Mouse (Mus musculus) lung, embryonic 15.5 days (tissue): ENCODE results near the gene Mark3. TPM values are rescaled to one million over a fixed set of nuclear protein-coding genes. Genes with fewer than 3 reads are reported as not detected.
A peak's percentile ranks its signal among the peaks of the same experiment; 100 is the strongest.

ENCODE experiments used
- ATAC-seq: fragments of 200-750 bp; cut with Nextera tagmentation; 2 replicates; pipeline ENCODE4 v1.8.0; 2017; ENCODE audit warnings: moderate number of reproducible peaks, borderline replicate concordance; ENCODE audit not compliant: low FRiP score, low TSS enrichment; ENCODE audit errors: extremely low read depth
- H3K27ac ChIP-seq: fragments of 300-500 bp; sonication (generic); 2 replicates; pipeline ENCODE4 v1.5.1; 2015; ENCODE audit warnings: moderate library complexity, mild to moderate bottlenecking, inconsistent platforms
- H3K27me3 ChIP-seq: fragments of 300-500 bp; sonication (generic); 2 replicates; pipeline ENCODE4 v1.6.1; 2015; ENCODE audit warnings: inconsistent platforms
- H3K36me3 ChIP-seq: fragments of 300-500 bp; sonication (generic); 2 replicates; pipeline ENCODE4 v1.6.1; 2015; ENCODE audit warnings: inconsistent platforms
- H3K4me1 ChIP-seq: fragments of 300-500 bp; sonication (generic); 2 replicates; pipeline ENCODE4 v1.6.1; 2015; ENCODE audit warnings: inconsistent platforms
- H3K4me2 ChIP-seq: fragments of 300-500 bp; sonication (generic); 2 replicates; pipeline ENCODE4 v1.6.1; 2015; ENCODE audit warnings: inconsistent platforms, mild to moderate bottlenecking, moderate library complexity
- H3K4me3 ChIP-seq: fragments of 300-500 bp; sonication (generic); 2 replicates; pipeline ENCODE4 v1.5.1; 2015; ENCODE audit warnings: mild to moderate bottlenecking, inconsistent platforms
- H3K9ac ChIP-seq: fragments of 300-500 bp; sonication (generic); 2 replicates; pipeline ENCODE4 v1.6.1; 2015; ENCODE audit warnings: inconsistent platforms
- H3K9me3 ChIP-seq: fragments of 300-500 bp; sonication (generic); 2 replicates; pipeline ENCODE4 v1.6.1; 2016; ENCODE audit warnings: inconsistent platforms
- WGBS: fragments of 180-500 bp; shearing (Covaris S2); methylation state at CpG from one replicate; pipeline ENCODE4 v1.1.7; 2015; 5-methylcytosine and 5-hydroxymethylcytosine counted together
- polyA plus RNA-seq: library from polyadenylated mRNA; unstranded; fragments of >200 nt; fragmentation: Nextera tagmentation; extraction: Ambion mirVana; gene quantifications from 2 replicates; pipeline ENCODE4 v1.2.1, GENCODE M21; 2015

Mark3 gene
- polyA plus RNA-seq, 1 experiment from 2014 or later = 34.8 TPM

DNA sequence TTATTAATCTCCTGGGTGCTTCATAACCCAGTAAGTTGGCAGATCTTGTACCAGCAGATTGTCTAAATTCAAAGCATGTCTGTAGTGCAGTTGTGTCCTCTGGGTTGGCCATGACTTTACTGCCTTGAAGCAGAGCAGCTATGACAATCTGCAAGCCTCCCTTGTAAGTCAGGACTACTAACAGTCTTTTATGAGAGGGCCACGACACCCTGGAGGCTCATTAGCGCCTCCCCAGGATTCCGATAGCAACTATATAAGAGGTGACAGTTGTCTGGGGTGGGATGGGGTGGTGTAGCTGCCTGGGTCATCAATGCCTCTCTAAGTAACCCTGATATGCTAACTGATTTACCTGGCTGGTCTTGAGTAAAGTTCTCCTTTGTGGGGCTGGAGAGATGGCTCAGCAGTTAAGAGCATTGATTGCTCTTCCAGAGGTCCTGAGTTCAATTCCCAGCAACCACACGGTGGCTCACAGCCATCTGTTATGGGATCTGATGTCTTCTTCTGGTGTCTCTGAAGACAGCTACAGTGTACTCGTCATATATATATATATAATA is 11.2 kb upstream of the Mark3 start:
- no peak overlapping the region for H3K9ac ChIP-seq
- no peaks in the 10 kb centered on the region for H3K36me3 ChIP-seq
- no peaks in the 10 kb centered on the region for H3K9me3 ChIP-seq
- 35% methylated on average over 5 of the region's 5 CpGs for WGBS
- H3K27ac ChIP-seq = 0 out of 2 replicates have a peak overlapping the region, but pooled peaks have one; percentile 5
- H3K27me3 ChIP-seq = no peaks in the 10 kb centered on the region
- ATAC-seq = no peak
- no peak overlapping the region for H3K4me3 ChIP-seq
- no peak overlapping the region for H3K4me2 ChIP-seq
- peaks cover 8% of the 10 kb centered on the region; the same call in 1 of the 2 replicates for H3K4me1 ChIP-seq

DNA sequence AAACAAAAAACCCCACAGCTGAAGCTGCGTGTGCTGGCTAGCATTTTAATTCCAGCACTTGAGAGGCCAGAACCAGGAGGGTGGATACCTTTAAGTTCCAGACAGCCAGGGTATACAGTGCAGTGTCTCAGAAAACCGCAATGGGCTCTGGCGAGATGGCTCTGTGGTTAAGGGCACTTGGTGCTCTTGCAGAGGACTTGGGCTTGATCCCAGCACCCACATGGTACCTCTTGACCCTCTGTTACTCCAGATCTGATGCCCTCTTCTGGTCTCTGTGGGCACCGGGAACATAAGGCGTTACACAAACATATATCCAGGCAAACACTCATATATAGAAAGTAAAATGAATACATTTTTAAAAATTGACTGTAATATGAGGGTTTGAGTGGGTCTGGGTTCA is 9.0 kb upstream of the Mark3 start:
- H3K4me2 ChIP-seq = no peak overlapping the region
- H3K36me3 ChIP-seq = no peaks in the 10 kb centered on the region
- H3K27me3 ChIP-seq = no peaks in the 10 kb centered on the region
- H3K27ac ChIP-seq = no peak overlapping the region
- no peak overlapping the region for H3K4me3 ChIP-seq
- H3K9ac ChIP-seq = no peak overlapping the region
- H3K4me1 ChIP-seq = peaks cover 8% of the 10 kb centered on the region; the same call in 1 of the 2 replicates
- H3K9me3 ChIP-seq = no peaks in the 10 kb centered on the region
- no peak for ATAC-seq
- 70% methylated on average over 5 of the region's 5 CpGs for WGBS

GRCm38 (mm10) chr12:111568836-111569235 is 5.5 kb upstream of the Mark3 start:
- Histone ChIP-seq H3K9ac (no peak overlapping the region), H3K4me1 (peaks cover 14% of the 10 kb centered on the region), H3K27me3 (no peaks in the 10 kb centered on the region), H3K9me3 (no peaks in the 10 kb centered on the region), H3K36me3 (no peaks in the 10 kb centered on the region), H3K4me3 (no peak overlapping the region), H3K27ac (no peak overlapping the region), H3K4me2 (no peak overlapping the region)
- no peak for ATAC-seq
- WGBS = 60% methylated on average over 11 of the region's 11 CpGs

DNA sequence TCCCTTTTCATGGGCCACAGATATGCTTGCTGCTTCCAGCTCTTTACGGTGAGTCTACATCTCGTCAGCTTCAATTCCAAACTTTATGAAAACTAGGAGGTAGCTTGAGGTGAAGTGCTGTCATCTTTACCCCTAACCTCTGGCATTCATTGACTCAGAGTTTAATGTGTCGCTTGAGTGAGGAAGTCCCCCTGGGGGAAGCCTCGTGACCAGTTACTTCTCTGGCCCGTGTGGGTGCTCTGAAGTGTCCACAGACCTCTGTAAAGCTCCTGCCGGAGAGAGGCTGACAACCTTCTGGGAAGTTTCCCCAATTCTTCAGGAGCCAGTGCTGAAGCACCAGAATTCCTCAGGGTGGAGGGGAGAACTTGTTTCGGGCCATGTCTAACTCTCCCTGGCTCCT is 1.9 kb upstream of the Mark3 start:
- 53% methylated on average over 7 of the region's 7 CpGs for WGBS

DNA sequence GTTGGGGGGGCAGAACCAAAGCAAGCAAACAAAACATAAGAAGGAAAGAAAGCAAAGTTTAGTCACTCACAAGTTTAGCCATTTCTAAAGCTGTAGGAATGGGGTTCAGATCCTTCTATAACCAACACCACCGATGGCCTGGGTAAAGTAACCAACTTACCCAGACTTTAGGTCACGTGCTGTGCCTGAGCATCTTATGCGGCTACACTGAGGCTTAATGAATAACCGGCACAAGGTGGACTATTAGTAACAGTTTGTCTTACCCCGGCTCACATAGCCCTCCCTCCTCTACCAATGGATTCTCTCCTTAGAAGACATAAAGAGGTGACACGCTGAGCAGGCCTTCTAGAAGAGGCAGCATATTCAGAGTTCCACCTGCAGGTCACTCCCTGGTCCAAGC is 1.0 kb upstream of the Mark3 start:
- H3K9me3 ChIP-seq = no peaks in the 10 kb centered on the region
- H3K36me3 ChIP-seq = no peaks in the 10 kb centered on the region
- peak overlapping the region; percentile 10 for H3K9ac ChIP-seq
- no peak for ATAC-seq
- peaks cover 28% of the 10 kb centered on the region for H3K4me1 ChIP-seq
- peak overlapping the region; percentile 71 for H3K4me2 ChIP-seq
- WGBS = 33% methylated on average over 6 of the region's 6 CpGs
- H3K27ac ChIP-seq = no peak overlapping the region; the same call in 1 of the 2 replicates
- H3K4me3 ChIP-seq = peak overlapping the region; percentile 99
- H3K27me3 ChIP-seq = no peaks in the 10 kb centered on the region

More for the DNA sequence above, 1.9 kb upstream of the Mark3 start:
- Histone ChIP-seq H3K4me3 (no peak overlapping the region), H3K27ac (no peak overlapping the region), H3K9ac (no peak overlapping the region), H3K4me2 (no peak overlapping the region), H3K27me3 (no peaks in the 10 kb centered on the region), H3K36me3 (no peaks in the 10 kb centered on the region), H3K9me3 (no peaks in the 10 kb centered on the region), H3K4me1 (peaks cover 28% of the 10 kb centered on the region)
- no peak for ATAC-seq

DNA sequence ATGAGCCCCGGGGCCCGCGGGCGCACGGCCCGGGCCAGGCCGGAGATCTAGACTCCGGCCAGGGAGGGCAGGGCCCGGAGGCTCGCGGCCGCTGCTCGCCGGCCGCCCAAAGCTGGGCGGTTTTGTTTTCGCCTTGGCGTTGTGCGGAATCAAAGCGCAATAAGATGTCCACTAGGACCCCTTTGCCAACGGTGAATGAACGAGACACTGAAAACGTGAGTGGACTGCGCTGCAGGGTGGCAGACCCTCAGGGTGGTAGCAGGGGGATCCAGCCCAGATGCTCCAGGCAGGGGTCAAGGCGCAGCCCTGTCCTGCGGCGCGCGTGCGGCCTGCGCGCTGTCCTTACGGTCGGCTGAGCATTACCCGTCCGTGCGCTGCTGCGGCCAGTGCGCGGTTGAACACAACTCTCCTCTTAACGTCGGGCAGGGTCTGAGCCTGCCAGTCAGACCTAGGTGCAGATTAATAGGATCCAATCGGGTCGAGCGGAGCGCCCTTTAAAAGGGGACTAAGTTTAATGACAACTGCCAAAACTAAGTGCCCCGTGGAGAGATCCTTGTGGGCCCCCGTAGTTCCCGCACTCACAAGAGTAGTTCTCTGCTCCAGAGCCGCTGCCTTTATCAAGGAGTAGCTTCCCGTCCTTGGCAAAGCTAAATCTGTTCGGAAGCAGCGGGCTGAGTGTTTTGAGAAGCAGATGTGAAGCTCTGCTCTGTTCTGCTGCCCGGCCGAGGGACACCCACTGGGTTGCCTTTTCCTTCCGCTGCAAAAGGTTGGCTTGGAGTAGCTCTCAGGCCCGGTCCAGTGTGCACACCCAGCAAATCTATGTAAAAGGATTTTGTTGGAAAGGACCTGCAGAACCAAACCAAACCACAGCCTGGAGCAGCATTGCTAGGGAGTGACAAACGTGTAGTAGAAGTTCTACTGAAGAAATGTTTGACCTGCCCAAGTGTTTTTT is 840 bp downstream of the Mark3 start:
- no peaks in the 10 kb centered on the region for H3K36me3 ChIP-seq
- peak; percentile 51 for ATAC-seq
- WGBS = under 1% methylated on average over 58 of the region's 58 CpGs
- peak overlapping the region; percentile 94 for H3K27ac ChIP-seq
- H3K4me3 ChIP-seq = peak overlapping the region; percentile 99
- peaks cover 28% of the 10 kb centered on the region for H3K4me1 ChIP-seq
- H3K4me2 ChIP-seq = peak overlapping the region; percentile 71
- no peaks in the 10 kb centered on the region for H3K9me3 ChIP-seq
- H3K9ac ChIP-seq = peak overlapping the region; percentile 99
- H3K27me3 ChIP-seq = no peaks in the 10 kb centered on the region

DNA sequence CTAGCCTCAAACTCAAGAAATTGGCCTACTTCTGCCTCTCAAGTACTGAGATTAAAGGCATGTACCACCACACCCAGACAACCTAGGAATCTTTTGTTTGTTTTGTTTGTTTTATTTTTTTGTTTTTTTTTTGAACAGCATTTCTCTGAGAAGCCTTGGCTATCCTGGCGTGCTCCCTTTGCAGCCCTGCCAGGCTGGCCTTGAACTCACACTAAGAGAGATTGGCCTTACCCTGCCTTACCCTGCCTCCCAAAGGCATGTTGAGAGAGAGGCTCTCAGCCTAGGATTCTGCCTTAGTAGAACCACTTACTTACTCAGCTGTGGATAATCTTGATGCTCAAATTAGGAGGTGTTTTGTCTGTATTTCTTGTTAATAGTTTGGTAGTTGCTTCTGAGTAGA is 8.7 kb downstream of the Mark3 start:
- Histone ChIP-seq H3K4me3 (no peak overlapping the region), H3K36me3 (no peaks in the 10 kb centered on the region), H3K9me3 (no peaks in the 10 kb centered on the region), H3K4me2 (no peak overlapping the region), H3K27me3 (no peaks in the 10 kb centered on the region), H3K4me1 (no peaks in the 10 kb centered on the region), H3K27ac (no peak overlapping the region), H3K9ac (no peak overlapping the region)
- WGBS = 90% methylated on average over 1 of the region's 1 CpGs
- no peak for ATAC-seq

DNA sequence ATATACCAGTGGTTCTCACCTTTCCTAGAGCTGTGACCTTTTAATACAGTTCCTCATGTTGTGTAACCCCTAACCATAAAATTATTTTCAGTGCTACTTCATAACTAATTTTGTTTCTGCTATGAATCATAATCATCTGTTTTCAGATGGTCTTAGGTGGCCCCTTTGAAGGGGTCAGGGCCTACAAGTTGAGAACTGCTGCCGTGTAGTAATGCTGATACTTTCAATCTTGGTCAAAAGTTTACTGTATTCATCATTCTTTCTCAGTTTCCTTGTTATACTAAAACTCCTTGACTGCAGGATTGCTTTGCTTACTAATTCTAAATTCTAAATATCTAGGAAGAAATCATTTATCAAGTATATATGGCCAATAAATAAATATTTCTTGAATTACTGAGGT is 10.1 kb downstream of the Mark3 start:
- H3K9ac ChIP-seq = no peak overlapping the region
- ATAC-seq = no peak
- no peaks in the 10 kb centered on the region for H3K9me3 ChIP-seq
- WGBS = 67% methylated on average over 1 of the region's 1 CpGs
- H3K4me2 ChIP-seq = no peak overlapping the region
- H3K36me3 ChIP-seq = no peaks in the 10 kb centered on the region
- no peak overlapping the region for H3K4me3 ChIP-seq
- no peaks in the 10 kb centered on the region for H3K4me1 ChIP-seq
- no peak overlapping the region for H3K27ac ChIP-seq
- H3K27me3 ChIP-seq = no peaks in the 10 kb centered on the region

DNA sequence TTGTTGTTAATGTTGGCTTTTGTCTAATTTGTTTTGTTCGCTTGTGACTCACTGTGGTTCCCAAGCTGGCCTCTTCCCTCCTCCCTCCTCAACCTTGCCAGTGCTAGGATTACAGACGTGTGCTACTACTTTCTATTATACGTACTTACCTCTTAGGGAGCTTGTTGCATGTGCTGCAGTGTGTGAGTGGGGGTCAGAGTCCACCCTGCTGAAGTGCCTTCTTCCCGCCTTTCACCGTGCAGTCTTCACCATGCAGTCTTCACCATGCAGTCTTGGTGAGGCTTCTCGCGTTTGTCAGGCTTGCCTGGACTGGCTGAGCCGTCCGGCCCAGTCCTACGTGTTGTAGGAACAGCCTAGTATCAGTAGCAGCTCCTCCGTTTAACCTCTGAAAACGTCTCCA is 12.9 kb downstream of the Mark3 start:
- 74% methylated on average over 12 of the region's 12 CpGs for WGBS
- Histone ChIP-seq H3K4me3 (no peak overlapping the region), H3K4me2 (no peak overlapping the region), H3K27ac (no peak overlapping the region), H3K9ac (no peak overlapping the region), H3K4me1 (peaks cover under 1% of the 10 kb centered on the region; the same call in 1 of the 2 replicates), H3K27me3 (no peaks in the 10 kb centered on the region), H3K9me3 (no peaks in the 10 kb centered on the region), H3K36me3 (no peaks in the 10 kb centered on the region)
- ATAC-seq = no peak

DNA sequence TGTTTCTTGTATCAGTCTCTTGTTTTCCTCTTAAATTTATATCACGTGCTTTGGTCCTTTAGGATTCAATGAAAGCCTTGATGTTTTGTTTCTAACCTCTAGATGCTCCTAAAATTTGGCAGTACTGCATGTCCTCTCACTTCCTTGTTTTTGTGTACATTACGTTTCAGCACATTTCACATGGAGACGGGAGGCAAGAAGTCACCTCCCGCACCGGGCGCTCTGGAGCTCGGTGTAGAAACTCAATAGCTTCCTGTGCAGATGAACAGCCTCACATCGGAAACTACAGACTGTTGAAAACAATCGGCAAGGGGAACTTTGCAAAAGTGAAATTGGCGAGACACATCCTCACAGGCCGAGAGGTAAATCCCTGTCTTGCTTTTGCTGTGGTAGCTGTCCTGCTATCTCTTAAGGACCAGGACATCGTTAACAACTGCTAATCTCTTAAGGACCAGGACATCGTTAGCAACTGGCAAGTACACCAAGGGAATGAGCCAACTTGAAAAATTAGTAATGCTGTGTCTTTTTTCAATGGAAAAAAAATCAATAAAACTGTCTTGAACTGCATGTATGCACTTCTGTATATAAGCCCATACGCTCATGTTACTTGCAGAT is 18.2 kb downstream of the Mark3 start:
- H3K9me3 ChIP-seq = no peaks in the 10 kb centered on the region
- ATAC-seq = no peak

GRCm38 (mm10) chr12:111593775-111594174 is 19.5 kb downstream of the Mark3 start:
- no peak overlapping the region for H3K9ac ChIP-seq
- H3K27ac ChIP-seq = no peak overlapping the region
- H3K4me3 ChIP-seq = no peak overlapping the region
- no peak overlapping the region for H3K4me2 ChIP-seq
- ATAC-seq = no peak
- 71% methylated on average over 2 of the region's 2 CpGs for WGBS
- H3K4me1 ChIP-seq = peaks cover 5% of the 10 kb centered on the region; the same call in 1 of the 2 replicates
- H3K9me3 ChIP-seq = no peaks in the 10 kb centered on the region
- H3K27me3 ChIP-seq = no peaks in the 10 kb centered on the region
- H3K36me3 ChIP-seq = peaks cover 44% of the 10 kb centered on the region

More for the DNA sequence above, 18.2 kb downstream of the Mark3 start:
- Histone ChIP-seq H3K4me1 (peaks cover 5% of the 10 kb centered on the region; the same call in 1 of the 2 replicates), H3K36me3 (peaks cover 33% of the 10 kb centered on the region), H3K27me3 (no peaks in the 10 kb centered on the region), H3K4me2 (no peak overlapping the region), H3K27ac (no peak overlapping the region), H3K4me3 (no peak overlapping the region), H3K9ac (no peak overlapping the region)
- 61% methylated on average over 14 of the region's 14 CpGs for WGBS

GRCm38 (mm10) chr12:111597310-111597709 is 23.0 kb downstream of the Mark3 start:
- no peak for ATAC-seq
- WGBS = 100% methylated on average over 1 of the region's 1 CpGs
- H3K27ac ChIP-seq = no peak overlapping the region

More at GRCm38 (mm10) chr12:111597310-111597709, 23.0 kb downstream of the Mark3 start:
- peaks cover 67% of the 10 kb centered on the region for H3K36me3 ChIP-seq
- no peak overlapping the region for H3K9ac ChIP-seq
- H3K9me3 ChIP-seq = no peaks in the 10 kb centered on the region
- no peak overlapping the region for H3K4me2 ChIP-seq
- H3K27me3 ChIP-seq = no peaks in the 10 kb centered on the region
- H3K4me3 ChIP-seq = no peak overlapping the region
- H3K4me1 ChIP-seq = peaks cover 4% of the 10 kb centered on the region; the same call in 1 of the 2 replicates
